Mouse (Mus musculus) cerebellum, adult 11-12 months (tissue): ENCODE data around the gene Gm4894.
A peak's percentile ranks its signal among the peaks of the same experiment; 100 is the strongest.

Experiments used
- DNase-seq: peaks from one replicate; pipeline ENCODE4 v3.0.0; 2022

Gm4894 gene

DNA sequence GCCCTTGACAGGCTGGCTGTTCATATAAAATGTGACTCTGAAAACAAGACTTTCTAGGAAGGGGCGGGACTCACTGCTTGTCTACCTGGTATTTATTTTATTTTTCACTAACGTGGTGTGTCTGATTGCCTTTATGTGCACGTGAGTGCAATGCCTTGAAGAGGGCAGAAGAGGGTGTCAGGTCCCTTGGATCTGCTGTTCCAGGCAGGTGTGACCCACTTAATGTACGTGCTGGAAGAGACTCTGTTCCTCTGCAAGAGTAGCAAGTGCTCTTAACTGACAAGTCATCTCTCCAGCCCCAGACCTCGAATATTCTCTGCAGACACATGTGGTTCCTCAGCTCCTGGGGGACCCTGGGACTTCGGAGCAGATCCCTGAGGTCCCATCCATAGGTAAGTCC is at the start of gene Gm4894:
Gm4894 (plus strand) TSS at position 301 of the 400 bp plus-strand sequence.
- DNase-seq: no peak

DNA sequence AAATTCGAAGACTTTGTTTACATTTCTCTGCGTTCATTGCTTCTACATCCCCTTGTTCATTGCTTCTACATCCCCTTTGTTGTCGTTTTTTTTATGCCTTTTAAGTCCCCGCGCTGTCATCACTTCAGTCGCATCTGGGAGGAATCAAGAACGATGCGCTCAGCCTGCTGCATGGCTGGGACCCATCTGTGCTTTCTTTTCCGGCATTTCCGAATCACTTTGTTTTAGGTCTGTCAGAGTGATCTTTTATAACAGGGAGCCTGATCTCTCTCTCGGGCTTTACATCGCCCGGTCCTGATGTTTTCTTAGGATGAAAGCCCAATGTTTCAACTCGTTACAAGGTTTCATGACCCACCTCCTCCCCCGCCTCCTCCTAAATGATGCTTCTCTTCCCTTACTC is 44.0 kb upstream of the Gm4894 start:
- DNase-seq: no peak

DNA sequence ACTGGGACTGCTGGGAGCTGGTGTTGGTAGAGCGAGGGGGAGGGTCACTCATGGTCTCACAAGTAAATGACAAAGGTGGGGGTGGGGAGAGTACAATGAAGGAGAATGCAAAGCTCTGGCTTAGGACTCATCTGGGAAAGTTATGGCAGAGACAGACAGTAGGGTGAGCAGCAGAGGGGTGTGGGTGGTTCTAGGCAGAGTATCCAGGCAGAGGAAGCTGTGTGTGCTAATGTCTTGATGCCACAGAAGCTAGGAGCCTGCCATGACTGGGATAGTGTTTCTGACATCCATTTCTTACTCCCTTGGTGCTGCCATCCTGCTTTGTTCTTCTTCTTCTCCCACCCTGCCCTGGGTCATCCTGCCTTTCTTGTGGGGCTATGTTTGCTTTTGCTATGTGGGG is 38.8 kb upstream of the Gm4894 start:
- no peak for DNase-seq

DNA sequence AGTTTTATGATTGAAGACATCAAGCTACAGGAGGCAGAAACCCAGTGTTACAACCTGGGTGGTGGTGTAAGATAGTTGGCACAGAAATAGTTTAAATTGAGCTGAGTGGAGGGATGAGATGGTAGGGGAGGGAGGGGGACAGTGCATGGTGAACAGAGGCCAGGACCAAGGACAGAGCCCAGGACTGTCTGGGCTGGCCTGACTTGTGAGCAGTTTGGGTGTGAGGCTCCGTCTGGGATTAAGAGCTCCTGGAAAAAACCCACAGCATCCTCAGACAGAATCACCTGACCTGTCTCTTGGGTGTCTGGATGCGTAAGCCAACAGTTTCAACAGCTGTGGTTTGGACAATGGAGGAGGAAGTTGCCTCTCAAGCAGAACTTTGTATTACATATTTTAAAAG is 35.6 kb upstream of the Gm4894 start:
- DNase-seq: no peak

DNA sequence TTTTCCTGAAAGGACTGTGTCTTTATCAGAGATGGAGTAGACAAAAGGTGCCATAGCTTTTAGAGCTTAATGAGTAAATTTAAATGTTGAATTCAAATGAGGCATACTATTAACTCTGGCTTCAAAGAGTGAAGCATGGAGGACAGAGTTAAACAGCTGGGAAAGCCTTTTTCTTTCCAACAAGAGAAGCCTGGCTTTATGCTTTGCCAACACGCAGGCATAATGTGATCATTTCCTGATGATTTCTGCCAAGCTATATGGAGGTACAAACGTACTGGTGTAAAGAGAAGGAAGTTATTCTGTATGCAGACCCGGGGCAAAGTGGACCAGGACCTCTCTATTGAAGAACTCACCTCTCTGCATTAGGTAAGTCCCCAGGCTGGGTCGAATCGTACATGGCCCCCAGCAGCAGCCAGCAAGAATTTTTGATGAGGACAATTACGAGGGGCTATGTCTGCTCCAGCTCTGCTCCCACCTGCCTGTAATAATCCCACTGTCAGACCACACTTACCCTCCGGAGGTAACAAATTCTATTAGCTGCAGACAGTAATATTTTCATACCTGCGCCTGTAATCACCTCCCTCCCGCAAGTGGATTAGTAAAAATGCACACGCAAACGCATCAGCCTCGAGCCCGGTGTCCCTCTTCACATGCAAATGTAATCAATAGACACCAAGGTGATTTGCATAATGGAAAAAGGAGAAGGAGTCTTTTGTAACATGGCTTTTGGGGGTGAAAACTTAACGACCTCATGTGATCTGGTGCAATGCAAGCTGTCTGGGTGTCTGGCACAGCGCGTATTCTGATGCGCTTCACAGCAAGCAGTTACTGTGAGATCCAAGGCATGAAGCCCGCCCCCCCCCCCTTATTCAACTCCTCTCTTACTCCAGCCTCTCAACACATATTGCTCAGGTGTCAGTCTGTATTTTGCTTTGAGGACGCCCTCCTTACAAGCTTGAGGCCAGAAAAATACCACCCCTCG is 32.4 kb upstream of the Gm4894 start:
- no peak for DNase-seq

DNA sequence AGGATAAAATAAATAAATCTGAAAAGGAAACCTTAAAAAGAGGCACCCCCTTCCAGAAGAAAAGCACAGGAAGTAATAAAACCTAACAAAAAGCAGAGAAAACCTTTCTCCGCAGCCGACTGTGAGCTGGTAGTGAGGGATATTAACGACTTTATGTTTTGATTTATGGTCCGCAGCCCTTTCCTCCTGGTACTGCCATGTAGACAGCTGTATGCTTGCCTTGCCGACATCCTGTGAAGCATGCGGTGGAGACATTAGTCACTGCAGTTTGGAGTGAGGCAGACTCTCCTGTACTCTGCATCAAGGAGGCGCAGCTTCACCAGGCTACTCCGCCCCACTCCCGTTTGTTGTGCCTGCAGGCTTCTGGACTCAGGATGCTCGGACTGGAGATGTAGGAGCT is 25.8 kb upstream of the Gm4894 start:
- no peak for DNase-seq

DNA sequence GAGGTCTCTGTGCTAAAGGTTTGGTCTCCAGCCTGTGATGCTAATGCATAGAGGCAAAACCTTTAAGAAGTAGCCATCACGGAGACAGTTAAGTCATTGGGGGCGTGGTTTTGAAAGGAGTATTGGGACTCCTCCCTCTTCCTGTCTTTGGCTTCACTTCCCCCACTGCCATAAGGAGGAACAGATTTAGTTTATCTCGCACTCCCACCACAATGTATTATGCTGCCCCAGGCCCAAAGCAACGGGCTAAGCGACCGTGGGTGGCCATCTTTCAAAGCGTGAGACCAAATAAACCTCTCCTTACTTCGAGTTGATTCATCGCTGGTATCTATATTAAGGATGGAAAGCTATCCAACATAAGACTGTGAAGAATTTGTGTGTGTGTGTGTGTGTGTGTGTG is 22.9 kb upstream of the Gm4894 start:
- DNase-seq: no peak

DNA sequence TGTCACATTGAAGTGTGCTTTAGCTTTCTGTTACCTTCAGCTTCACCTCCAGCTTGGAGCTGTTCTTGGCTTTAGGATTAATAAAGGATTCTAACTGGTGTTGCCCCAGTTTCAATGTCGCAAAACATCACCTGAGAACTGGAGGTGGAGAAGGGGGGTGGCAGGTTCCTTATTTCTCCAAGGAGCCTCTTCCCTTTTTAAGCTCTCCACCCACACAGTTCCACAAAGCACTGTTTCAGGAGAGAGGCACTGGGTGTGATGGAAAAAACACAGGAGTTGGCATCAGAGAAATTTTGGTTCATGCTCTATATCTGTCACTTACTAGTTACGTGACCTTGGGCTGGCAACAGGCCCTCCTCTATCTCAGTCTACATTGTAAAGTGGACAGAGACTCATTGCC is 21.3 kb upstream of the Gm4894 start:
- DNase-seq: no peak

DNA sequence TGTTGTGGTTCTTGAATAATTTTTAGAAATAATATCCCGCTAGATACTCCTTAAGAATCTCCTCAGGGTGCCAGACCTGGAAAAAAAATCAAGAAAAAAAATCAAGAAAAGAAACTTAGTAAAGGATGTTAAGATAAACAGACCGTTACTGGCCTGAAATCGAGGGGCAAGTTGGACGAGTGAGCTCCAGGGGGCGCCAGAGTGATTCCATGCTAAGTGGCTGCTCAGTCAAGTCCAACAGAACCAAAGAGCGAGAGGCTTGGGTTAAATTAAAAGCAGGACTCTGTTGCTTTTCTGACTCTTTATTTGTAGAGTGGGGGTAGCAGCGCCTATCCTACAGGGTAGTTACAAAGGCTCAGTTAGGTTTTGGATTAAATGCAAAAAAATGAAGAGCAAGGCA is 3.5 kb upstream of the Gm4894 start:
- DNase-seq: no peak

DNA sequence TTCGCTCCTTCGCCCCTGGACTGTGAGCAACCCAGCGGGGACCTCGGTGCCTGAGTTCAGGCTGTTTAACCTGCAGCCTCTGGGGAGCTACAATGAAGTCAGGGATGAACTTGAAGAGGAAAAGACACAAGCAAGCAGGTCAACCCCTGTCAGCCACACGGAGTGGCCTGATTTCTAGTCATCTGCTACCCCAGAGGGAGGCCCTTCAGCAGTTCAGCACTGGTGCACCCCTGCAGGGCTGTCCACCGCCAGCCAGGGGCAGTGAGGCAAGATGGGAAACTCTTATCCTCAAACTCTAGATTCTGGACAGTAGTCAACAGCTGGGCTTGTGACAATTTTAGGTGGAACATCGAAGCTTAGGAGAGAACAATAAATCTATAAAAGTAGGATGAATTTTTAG is 18.6 kb downstream of the Gm4894 start:
- no peak for DNase-seq

DNA sequence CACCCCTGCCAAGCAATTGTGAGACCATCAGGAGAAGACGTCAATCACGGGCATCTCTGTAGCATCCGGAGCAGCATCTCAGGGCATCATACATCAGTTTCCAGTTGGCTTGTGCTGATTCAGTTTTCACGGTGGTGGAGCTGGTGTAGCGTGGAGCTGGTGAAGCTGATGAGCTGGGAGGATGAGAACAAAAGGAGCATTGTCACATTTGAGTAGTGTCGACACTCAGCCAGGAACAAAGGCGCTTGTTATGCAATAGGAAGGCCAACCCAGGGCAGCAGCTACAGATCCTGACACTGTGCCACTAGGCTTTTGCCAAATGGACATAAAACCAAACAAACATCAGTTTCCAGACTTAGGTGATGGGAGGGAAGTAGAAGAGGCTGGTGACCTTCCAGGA is 23.2 kb downstream of the Gm4894 start:
- peak; percentile 9 for DNase-seq

DNA sequence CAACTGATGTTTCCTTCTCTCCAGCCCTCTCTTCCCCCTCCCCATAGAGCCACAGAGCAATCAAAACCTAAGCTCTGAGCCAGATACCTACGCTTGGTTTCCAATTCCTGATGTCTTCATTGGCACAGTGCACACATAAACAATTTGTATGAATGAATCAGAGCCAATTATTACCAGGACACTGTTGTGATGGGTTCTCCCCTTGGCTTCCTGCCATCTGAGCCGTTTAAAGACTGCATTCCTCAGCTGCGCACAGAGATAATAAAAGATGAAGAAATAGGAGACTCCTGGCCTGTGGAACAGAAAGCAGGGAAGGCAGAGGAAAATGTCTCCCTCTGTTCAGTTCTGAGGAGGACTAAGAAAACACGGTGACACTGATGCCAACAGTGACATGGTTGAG is 25.6 kb downstream of the Gm4894 start:
- DNase-seq: peak; percentile 3

DNA sequence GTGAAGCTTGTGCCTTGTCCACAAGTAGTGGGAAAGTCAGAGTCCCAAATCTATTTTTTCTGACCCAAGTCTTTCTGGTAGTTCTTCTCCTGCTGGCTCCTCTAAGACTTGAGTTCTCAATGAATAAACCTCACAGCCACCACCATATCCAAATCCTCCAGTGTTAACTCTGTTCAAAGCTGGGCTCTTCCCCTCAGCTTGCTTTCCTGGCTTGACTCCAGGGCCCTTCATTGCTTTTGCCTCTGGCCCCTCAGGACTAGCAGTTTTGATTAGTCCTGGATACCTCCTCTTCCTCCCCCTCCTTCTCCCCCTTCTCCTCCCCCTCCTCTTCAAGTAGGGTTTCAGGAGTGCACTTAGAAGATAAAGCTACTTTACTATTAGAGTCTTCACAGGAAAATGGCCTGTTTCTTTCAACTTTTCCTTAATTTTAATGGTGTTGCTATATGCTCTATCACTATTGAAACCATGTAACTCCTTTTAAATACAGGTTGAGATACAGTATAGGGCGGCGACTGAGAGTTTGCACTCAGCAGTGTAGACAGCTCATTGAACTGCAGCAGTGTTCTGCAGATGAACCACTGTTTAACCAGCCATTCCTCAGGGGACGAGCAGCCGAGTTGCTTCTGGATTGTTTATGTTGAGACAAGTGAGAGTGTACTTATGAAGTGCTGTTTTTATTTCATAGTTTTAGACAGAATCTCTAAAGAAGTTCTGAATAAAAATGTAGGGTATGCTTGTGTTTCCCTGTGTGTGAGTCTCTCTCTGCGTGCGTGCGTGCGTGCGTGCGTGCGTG is 26.4 kb downstream of the Gm4894 start:
- DNase-seq: no peak

DNA sequence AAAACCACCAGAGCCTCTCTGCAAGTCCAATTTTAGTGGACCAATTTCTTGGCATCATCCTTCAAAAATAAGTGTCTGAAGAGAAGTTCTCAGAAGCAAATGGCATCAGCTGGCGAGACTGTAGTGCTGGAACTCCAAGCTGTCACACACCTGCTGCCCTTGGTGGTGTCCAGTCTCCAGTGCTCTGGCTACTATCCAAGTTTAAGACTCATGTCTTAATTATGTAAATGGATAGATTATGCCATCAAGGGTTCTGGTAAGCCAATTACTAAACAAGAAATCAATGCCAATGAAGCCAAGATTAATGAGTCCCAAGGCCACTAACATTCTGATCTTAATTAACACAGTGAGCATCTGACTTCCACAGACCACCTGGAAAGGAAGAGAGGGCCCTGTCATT is 44.8 kb downstream of the Gm4894 start:
- DNase-seq: no peak

DNA sequence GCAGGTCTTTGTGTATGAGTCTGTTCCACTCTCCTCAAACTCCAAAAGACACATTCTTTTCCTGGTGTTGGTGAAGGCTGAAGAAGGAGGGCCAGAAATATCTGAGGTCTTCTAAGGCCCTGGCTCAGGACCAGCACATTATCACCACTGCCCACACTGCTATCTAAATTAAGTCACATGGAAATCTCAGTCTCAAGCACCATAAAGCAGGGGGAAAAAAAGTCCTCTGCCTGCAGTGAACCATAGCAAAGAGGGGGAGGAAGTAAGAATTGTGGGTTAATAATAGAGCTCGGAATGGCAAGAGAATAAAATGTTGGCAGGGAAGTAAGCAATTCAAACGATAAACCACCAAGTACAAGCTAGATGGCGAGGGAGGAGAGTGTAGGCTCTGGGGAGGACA is 57.2 kb downstream of the Gm4894 start:
- no peak for DNase-seq

DNA sequence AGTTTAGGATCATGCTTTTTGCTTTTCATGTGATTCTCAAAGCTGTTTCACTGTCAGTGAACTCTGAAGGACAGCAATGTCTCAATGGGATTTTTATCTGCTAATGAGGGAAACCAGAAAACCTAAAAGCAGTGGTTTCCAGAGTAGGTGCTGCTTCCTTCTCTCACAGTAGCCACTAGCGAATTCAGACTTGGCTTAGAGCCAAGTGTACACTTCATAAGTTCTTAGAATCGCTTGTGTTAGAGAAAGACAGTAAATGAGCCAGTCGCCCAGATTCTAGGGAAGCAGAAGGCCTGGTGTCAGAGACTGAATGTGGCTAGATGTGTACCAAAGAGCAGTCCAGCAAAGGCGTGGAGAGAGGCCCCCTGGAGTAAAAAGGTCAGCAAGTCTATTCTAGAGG is 60.5 kb downstream of the Gm4894 start:
- no peak for DNase-seq

DNA sequence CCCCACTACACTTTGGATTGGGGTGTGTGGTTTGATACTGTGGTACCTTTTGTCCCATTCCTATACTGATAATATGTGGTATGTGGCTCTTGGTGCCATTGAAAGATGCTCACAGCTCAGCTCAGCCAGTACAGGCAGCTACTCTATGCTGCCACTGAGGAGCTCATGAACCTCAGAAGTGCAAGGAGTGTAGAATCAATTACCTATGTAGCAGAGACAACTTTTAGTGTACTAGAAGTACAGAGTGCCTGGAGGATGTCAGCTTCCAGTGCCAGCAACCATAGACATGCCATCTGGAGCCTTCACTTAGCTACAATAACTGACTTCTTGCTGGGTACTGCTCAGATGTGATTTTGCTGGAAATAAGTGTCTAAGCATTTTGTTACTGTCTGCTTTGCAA is 68.3 kb downstream of the Gm4894 start:
- no peak for DNase-seq
